Mouse (Mus musculus): ENCODE measurements around the gene Dhdds. TPM values are rescaled to one million over a fixed set of nuclear protein-coding genes. Genes with fewer than 3 reads are reported as not detected.
A peak's percentile ranks its signal among the peaks of the same experiment; 100 is the strongest.

The Dhdds gene
- total RNA-seq, 1 experiment = 20.9 TPM

DNA sequence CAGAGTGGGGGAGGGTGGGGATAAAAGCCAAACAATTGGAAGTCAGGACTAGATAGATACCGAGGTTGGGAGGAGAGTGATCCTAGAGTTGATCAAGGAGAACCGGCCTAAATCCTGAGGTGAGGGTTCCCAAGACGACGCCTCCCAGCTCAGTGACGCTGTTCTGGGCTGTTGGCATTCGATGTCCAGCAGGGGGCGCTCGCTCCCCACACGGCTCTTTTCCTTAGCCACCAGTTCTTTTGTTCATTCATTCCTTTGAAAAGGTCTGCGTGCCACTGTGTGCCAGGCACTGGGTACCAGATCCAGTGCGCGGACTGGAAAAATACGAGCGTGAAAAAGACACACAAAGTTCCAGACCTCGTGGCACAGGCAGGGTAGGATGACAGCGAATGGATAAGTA is 35.2 kb upstream of the Dhdds start:
- no peaks in the 10 kb centered on the region for H3K9me3 ChIP-seq (ENCODE audit: control insufficient read depth, insufficient read depth, low read depth, low read length)
- in situ Hi-C loops (cut with MboI; ENCODE audit: low sequenced_read_pairs in 2 of 2, unreplicated experiment in 2 of 2) = no loop called here
- peak; percentile 54; the same call in 1 of the 2 replicates for TF ChIP-seq ZC3H11A (IDR thresholded peaks at IDR 0.05; ENCODE audit: borderline replicate concordance, low read depth, low read length)
- no peak for TF ChIP-seq CHD2 (IDR thresholded peaks at IDR 0.05; ENCODE audit: low read depth, low read length)

DNA sequence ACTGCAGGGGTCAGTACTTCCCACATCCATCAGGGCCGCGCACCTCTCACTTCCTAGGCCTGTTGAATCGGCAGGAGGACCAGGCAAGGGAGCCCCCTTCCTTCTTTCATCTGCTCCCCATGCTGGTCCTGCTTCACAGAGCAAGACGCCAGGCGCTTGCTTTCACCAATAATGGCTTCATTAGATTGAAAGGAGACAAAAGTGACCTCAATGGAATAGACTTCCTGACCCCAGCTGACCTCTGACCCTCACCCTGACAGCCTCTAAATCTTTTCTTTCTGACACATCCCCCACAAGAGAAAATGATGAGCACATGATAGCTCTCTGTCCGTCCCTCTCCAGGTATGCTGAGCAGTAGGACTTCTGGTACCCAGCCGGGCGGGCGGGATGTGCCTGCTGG is 25.1 kb upstream of the Dhdds start:
- H3K4me3 ChIP-seq (ENCODE audit: insufficient read depth in 1 of 2, low read depth in 1 of 2, low read length in 2 of 2, poor library complexity in 1 of 2, severe bottlenecking in 1 of 2) = no peak overlapping the region
- no peaks in the 10 kb centered on the region for H3K9me3 ChIP-seq (ENCODE audit: control insufficient read depth, insufficient read depth, low read depth, low read length)

More for the DNA sequence above, 35.2 kb upstream of the Dhdds start:
- Histone ChIP-seq H3K27ac (ENCODE audit: insufficient read depth, low read depth, low read length, poor library complexity, severe bottlenecking) (no peak overlapping the region), H3K36me3 (ENCODE audit: control insufficient read depth, insufficient read depth, low read length, poor library complexity, severe bottlenecking) (no peaks in the 10 kb centered on the region), H3K4me3 (ENCODE audit: insufficient read depth in 1 of 2, low read depth in 1 of 2, low read length in 2 of 2, poor library complexity in 1 of 2, severe bottlenecking in 1 of 2) (no peak overlapping the region), H3K9ac (ENCODE audit: insufficient read depth, low read depth, low read length, poor library complexity, severe bottlenecking) (no peak overlapping the region), H3K4me1 (ENCODE audit: control insufficient read depth in 2 of 2, insufficient read depth in 2 of 2, low read length in 2 of 2, poor library complexity in 1 of 2) (0 out of 4 replicates have a peak, but pooled peaks cover 0 to 2% of the 10 kb centered on the region in 2 experiments)
- peak; percentile 69 for DNase-seq (ENCODE audit: low read depth, low spot score)

GRCm38 (mm10) chr4:134020621-134021020 is 19.9 kb upstream of the Dhdds start:
- Histone ChIP-seq H3K9ac (ENCODE audit: insufficient read depth, low read depth, low read length, poor library complexity, severe bottlenecking) (no peak overlapping the region), H3K4me3 (ENCODE audit: insufficient read depth in 1 of 2, low read depth in 1 of 2, low read length in 2 of 2, poor library complexity in 1 of 2, severe bottlenecking in 1 of 2) (no peak overlapping the region), H3K9me3 (ENCODE audit: control insufficient read depth, insufficient read depth, low read depth, low read length) (no peaks in the 10 kb centered on the region), H3K4me1 (ENCODE audit: control insufficient read depth in 2 of 2, insufficient read depth in 2 of 2, low read length in 2 of 2, poor library complexity in 1 of 2) (peaks cover 0 to 8% of the 10 kb centered on the region in 2 experiments; a peak in 3 of 4 replicates), H3K27ac (ENCODE audit: insufficient read depth, low read depth, low read length, poor library complexity, severe bottlenecking) (no peak overlapping the region), H3K36me3 (ENCODE audit: control insufficient read depth, insufficient read depth, low read length, poor library complexity, severe bottlenecking) (no peaks in the 10 kb centered on the region; the same call in 1 of the 2 replicates)
- in situ Hi-C loops (cut with MboI; ENCODE audit: low sequenced_read_pairs in 2 of 2, unreplicated experiment in 2 of 2) = no loop called here
- TF ChIP-seq ZNF384 (IDR thresholded peaks at IDR 0.05; ENCODE audit: low read depth, low read length) (peak; percentile 87), HCFC1 (IDR thresholded peaks at IDR 0.05; ENCODE audit: borderline replicate concordance, insufficient read depth, low read length) (no peak)
- DNase-seq (ENCODE audit: low read depth, low spot score) = no peak

More for the DNA sequence above, 25.1 kb upstream of the Dhdds start:
- H3K27ac ChIP-seq (ENCODE audit: insufficient read depth, low read depth, low read length, poor library complexity, severe bottlenecking) = no peak overlapping the region
- H3K36me3 ChIP-seq (ENCODE audit: control insufficient read depth, insufficient read depth, low read length, poor library complexity, severe bottlenecking) = no peaks in the 10 kb centered on the region
- TF ChIP-seq ZC3H11A (IDR thresholded peaks at IDR 0.05; ENCODE audit: borderline replicate concordance, low read depth, low read length) = no peak
- TF ChIP-seq ZNF384 (IDR thresholded peaks at IDR 0.05; ENCODE audit: low read depth, low read length) = no peak
- H3K9ac ChIP-seq (ENCODE audit: insufficient read depth, low read depth, low read length, poor library complexity, severe bottlenecking) = no peak overlapping the region
- H3K4me1 ChIP-seq (ENCODE audit: control insufficient read depth in 2 of 2, insufficient read depth in 2 of 2, low read length in 2 of 2, poor library complexity in 1 of 2) = peaks cover 0 to 10% of the 10 kb centered on the region in 2 experiments; a peak in 2 of 4 replicates
- DNase-seq (ENCODE audit: low read depth, low spot score) = no peak
- in situ Hi-C loops (cut with MboI; ENCODE audit: low sequenced_read_pairs in 2 of 2, unreplicated experiment in 2 of 2) = no loop called here

GRCm38 (mm10) chr4:134019641-134020351 is 19.1 kb upstream of the Dhdds start:
- no peak overlapping the region; the same call in 1 of the 2 replicates for H3K9ac ChIP-seq (ENCODE audit: insufficient read depth, low read depth, low read length, poor library complexity, severe bottlenecking)
- in situ Hi-C loops (cut with MboI; ENCODE audit: low sequenced_read_pairs in 2 of 2, unreplicated experiment in 2 of 2) = no loop called here
- H3K4me3 ChIP-seq (ENCODE audit: insufficient read depth in 1 of 2, low read depth in 1 of 2, low read length in 2 of 2, poor library complexity in 1 of 2, severe bottlenecking in 1 of 2) = peak overlapping the region; percentile 23 to 39; a peak in 3 of 4 replicates
- DNase-seq (ENCODE audit: low read depth, low spot score) = no peak
- TF ChIP-seq ZNF384 (IDR thresholded peaks at IDR 0.05; ENCODE audit: low read depth, low read length) (no peak), MAFK (IDR thresholded peaks at IDR 0.05; ENCODE audit: insufficient read depth, low read depth, low read length) (no peak), CHD2 (IDR thresholded peaks at IDR 0.05; ENCODE audit: low read depth, low read length) (no peak), ZC3H11A (IDR thresholded peaks at IDR 0.05; ENCODE audit: borderline replicate concordance, low read depth, low read length) (no peak), HCFC1 (IDR thresholded peaks at IDR 0.05; ENCODE audit: borderline replicate concordance, insufficient read depth, low read length) (no peak)
- peaks cover 1% of the 10 kb centered on the region; the same call in 1 of the 2 replicates for H3K36me3 ChIP-seq (ENCODE audit: control insufficient read depth, insufficient read depth, low read length, poor library complexity, severe bottlenecking)
- H3K9me3 ChIP-seq (ENCODE audit: control insufficient read depth, insufficient read depth, low read depth, low read length) = no peaks in the 10 kb centered on the region
- no peak overlapping the region for H3K27ac ChIP-seq (ENCODE audit: insufficient read depth, low read depth, low read length, poor library complexity, severe bottlenecking)
- peaks cover 0 to 9% of the 10 kb centered on the region in 2 experiments; a peak in 3 of 4 replicates for H3K4me1 ChIP-seq (ENCODE audit: control insufficient read depth in 2 of 2, insufficient read depth in 2 of 2, low read length in 2 of 2, poor library complexity in 1 of 2)

DNA sequence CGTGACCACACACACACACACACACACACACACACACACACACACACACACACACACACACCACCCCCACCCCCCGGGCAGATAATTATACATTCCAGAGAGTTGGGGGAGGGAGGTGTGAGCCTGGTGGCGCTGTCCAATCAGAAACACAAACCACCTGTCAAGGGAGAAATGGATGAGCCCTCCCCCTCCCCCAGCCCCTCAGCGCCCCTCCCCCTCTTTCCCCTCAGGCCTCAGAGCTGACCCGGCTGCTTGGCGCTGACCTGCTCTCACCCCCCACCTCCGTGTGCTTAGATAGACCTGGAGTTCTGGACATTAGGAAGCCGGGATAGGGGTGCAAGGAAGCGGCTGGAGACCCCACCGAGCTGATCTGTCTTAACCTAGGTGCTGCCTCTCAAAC is 18.5 kb upstream of the Dhdds start:
- H3K4me3 ChIP-seq (ENCODE audit: insufficient read depth in 1 of 2, low read depth in 1 of 2, low read length in 2 of 2, poor library complexity in 1 of 2, severe bottlenecking in 1 of 2) = peak overlapping the region; percentile 85 to 88
- no peaks in the 10 kb centered on the region for H3K9me3 ChIP-seq (ENCODE audit: control insufficient read depth, insufficient read depth, low read depth, low read length)
- in situ Hi-C loops (cut with MboI; ENCODE audit: low sequenced_read_pairs in 2 of 2, unreplicated experiment in 2 of 2) = no loop called here
- no peak for TF ChIP-seq ZNF384 (IDR thresholded peaks at IDR 0.05; ENCODE audit: low read depth, low read length)
- TF ChIP-seq ZC3H11A (IDR thresholded peaks at IDR 0.05; ENCODE audit: borderline replicate concordance, low read depth, low read length) = no peak
- no peak for TF ChIP-seq CHD2 (IDR thresholded peaks at IDR 0.05; ENCODE audit: low read depth, low read length)
- TF ChIP-seq HCFC1 (IDR thresholded peaks at IDR 0.05; ENCODE audit: borderline replicate concordance, insufficient read depth, low read length) = no peak
- no peak for TF ChIP-seq MAFK (IDR thresholded peaks at IDR 0.05; ENCODE audit: insufficient read depth, low read depth, low read length)
- peak; percentile 46 for DNase-seq (ENCODE audit: low read depth, low spot score)
- H3K36me3 ChIP-seq (ENCODE audit: control insufficient read depth, insufficient read depth, low read length, poor library complexity, severe bottlenecking) = peaks cover 4% of the 10 kb centered on the region; the same call in 1 of the 2 replicates
- H3K9ac ChIP-seq (ENCODE audit: insufficient read depth, low read depth, low read length, poor library complexity, severe bottlenecking) = no peak overlapping the region; the same call in 1 of the 2 replicates
- H3K27ac ChIP-seq (ENCODE audit: insufficient read depth, low read depth, low read length, poor library complexity, severe bottlenecking) = peak overlapping the region; percentile 80; the same call in 1 of the 2 replicates
- H3K4me1 ChIP-seq (ENCODE audit: control insufficient read depth in 2 of 2, insufficient read depth in 2 of 2, low read length in 2 of 2, poor library complexity in 1 of 2) = peaks cover 0 to 10% of the 10 kb centered on the region in 2 experiments; a peak in 3 of 4 replicates

Measured in ES-E14 (cell line).